Mouse (Mus musculus) intestine, embryonic 16.5 days (tissue): ENCODE measurements around the gene Setd7. TPM values are rescaled to one million over a fixed set of nuclear protein-coding genes. Genes with fewer than 3 reads are reported as not detected.

ENCODE experiments used
- ATAC-seq: fragments of 200-750 bp; cut with Nextera tagmentation; 2 replicates; pipeline ENCODE4 v1.8.0; 2017; ENCODE audit warnings: moderate TSS enrichment, moderate library complexity
- H3K27ac ChIP-seq: fragments of 300-500 bp; sonication (generic); 2 replicates; pipeline ENCODE4 v1.5.1; 2014; ENCODE audit warnings: mild to moderate bottlenecking, low read length
- H3K27me3 ChIP-seq: fragments of 300-500 bp; sonication (generic); replicated peaks from 2 replicates; pipeline ENCODE4 v1.6.1; 2014; ENCODE audit warnings: low read length, control low read depth, mixed read lengths; ENCODE audit not compliant: control insufficient read depth, insufficient read depth
- H3K36me3 ChIP-seq: fragments of 300-500 bp; sonication (generic); 2 replicates; pipeline ENCODE4 v1.6.1; 2014; ENCODE audit warnings: low read length, control low read depth; ENCODE audit not compliant: control insufficient read depth, insufficient read depth
- H3K4me1 ChIP-seq: fragments of 300-500 bp; sonication (generic); 2 replicates; pipeline ENCODE4 v1.6.1; 2014; ENCODE audit warnings: low read length, control low read depth, mixed read lengths; ENCODE audit not compliant: control insufficient read depth, insufficient read depth
- H3K4me2 ChIP-seq: fragments of 300-500 bp; sonication (generic); 2 replicates; pipeline ENCODE4 v1.6.1; 2014; ENCODE audit warnings: low read depth, low read length, control low read depth
- H3K4me3 ChIP-seq: fragments of 300-500 bp; sonication (generic); 2 replicates; pipeline ENCODE4 v1.5.1; 2014; ENCODE audit warnings: mild to moderate bottlenecking, low read length
- H3K9ac ChIP-seq: fragments of 300-500 bp; sonication (generic); 2 replicates; pipeline ENCODE4 v1.6.1; 2014; ENCODE audit warnings: low read depth, low read length
- H3K9me3 ChIP-seq: fragments of 300-500 bp; sonication (generic); 2 replicates; pipeline ENCODE4 v1.6.1; 2016; ENCODE audit warnings: low read length, control low read depth; ENCODE audit not compliant: control insufficient read depth
- WGBS: fragments of 180-500 bp; shearing (Covaris S2); extraction: QIAGEN DNeasy Blood & Tissue Kit; methylation state at CpG from one replicate; pipeline ENCODE4 v1.1.7; 2014; 5-methylcytosine and 5-hydroxymethylcytosine counted together
- polyA plus RNA-seq: library from polyadenylated mRNA; unstranded; fragments of >200 nt; fragmentation: Nextera tagmentation; extraction: Ambion mirVana; gene quantifications from 2 replicates; pipeline ENCODE4 v1.2.1, GENCODE M21; 2015

Gene Setd7
- polyA plus RNA-seq, 1 experiment from 2014 or later, result 1.8 TPM

- Histone ChIP-seq H3K9me3 (no peaks in the 10 kb centered on the region), H3K36me3 (peaks cover 28% of the 10 kb centered on the region), H3K27ac (no peak overlapping the region), H3K4me1 (peaks cover 8% of the 10 kb centered on the region), H3K27me3 (no peaks in the 10 kb centered on the region), H3K4me2 (no peak overlapping the region), H3K9ac (no peak overlapping the region), H3K4me3 (no peak overlapping the region)
- WGBS, result 95% methylated on average over 13 of the region's 13 CpGs
- no peak for ATAC-seq
Measured at GRCm38 (mm10) chr3:51526891-51527290, 33.8 kb downstream of the Setd7 start.

GRCm38 (mm10) chr3:51525186-51525785 is 35.4 kb downstream of the Setd7 start:
- Histone ChIP-seq H3K4me3 (no peak overlapping the region), H3K36me3 (peaks cover 28% of the 10 kb centered on the region), H3K27me3 (no peaks in the 10 kb centered on the region), H3K9ac (no peak overlapping the region), H3K4me2 (no peak overlapping the region), H3K4me1 (no peaks in the 10 kb centered on the region), H3K27ac (no peak overlapping the region), H3K9me3 (no peaks in the 10 kb centered on the region)
- no peak for ATAC-seq
- 87% methylated on average over 16 of the region's 16 CpGs for WGBS

- Histone ChIP-seq H3K27ac (no peak overlapping the region), H3K36me3 (peaks cover 18% of the 10 kb centered on the region), H3K9me3 (no peaks in the 10 kb centered on the region), H3K4me2 (no peak overlapping the region), H3K4me1 (peaks cover 12% of the 10 kb centered on the region; the same call in 1 of the 2 replicates), H3K4me3 (no peak overlapping the region), H3K27me3 (no peaks in the 10 kb centered on the region), H3K9ac (no peak overlapping the region)
- no peak for ATAC-seq
- 87% methylated on average over 14 of the region's 14 CpGs for WGBS
Measured at GRCm38 (mm10) chr3:51521262-51521661, 39.4 kb downstream of the Setd7 start.

- Histone ChIP-seq H3K36me3 (peaks cover 7% of the 10 kb centered on the region; the same call in 1 of the 2 replicates), H3K9me3 (no peaks in the 10 kb centered on the region), H3K4me2 (peak overlapping the region; percentile 23), H3K27me3 (no peaks in the 10 kb centered on the region), H3K27ac (peak overlapping the region; percentile 96), H3K9ac (peak overlapping the region; percentile 46; the same call in 1 of the 2 replicates), H3K4me3 (peak overlapping the region; percentile 25), H3K4me1 (peaks cover 12% of the 10 kb centered on the region; the same call in 1 of the 2 replicates)
- ATAC-seq, result peak; percentile 68
- WGBS, result 45% methylated on average over 8 of the region's 8 CpGs
Measured at GRCm38 (mm10) chr3:51518763-51519121, 41.9 kb downstream of the Setd7 start.

GRCm38 (mm10) chr3:51517878-51518762 is 42.6 kb downstream of the Setd7 start:
- Histone ChIP-seq H3K4me2 (peak overlapping the region; percentile 23), H3K36me3 (0 out of 2 replicates have a peak, but pooled peaks cover 1% of the 10 kb centered on the region), H3K4me1 (peaks cover 12% of the 10 kb centered on the region; the same call in 1 of the 2 replicates), H3K27me3 (no peaks in the 10 kb centered on the region), H3K9ac (peak overlapping the region; percentile 46; the same call in 1 of the 2 replicates), H3K4me3 (peak overlapping the region; percentile 25), H3K27ac (peak overlapping the region; percentile 96), H3K9me3 (no peaks in the 10 kb centered on the region)
- WGBS, result 60% methylated on average over 12 of the region's 12 CpGs
- ATAC-seq, result peak; percentile 85

DNA sequence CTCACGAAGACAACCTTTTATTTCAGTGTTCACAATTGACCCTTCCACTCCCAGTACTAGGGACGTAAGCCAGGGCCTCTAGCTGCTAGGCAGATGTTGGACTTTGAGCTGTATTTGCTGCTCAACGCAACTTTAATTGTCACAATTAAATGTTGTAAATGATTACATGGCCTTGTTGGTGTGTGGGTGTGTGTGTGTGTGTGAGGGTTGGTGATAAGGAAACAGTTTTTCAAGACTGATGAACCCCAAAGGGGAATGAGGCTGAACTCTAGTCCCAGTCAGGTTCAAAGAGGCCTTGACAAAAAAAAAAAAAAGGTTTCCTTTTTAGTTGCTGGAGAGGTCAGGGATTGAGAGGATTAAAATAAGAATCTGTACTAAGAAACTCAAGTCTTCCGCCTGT is 43.2 kb downstream of the Setd7 start:
- no peak overlapping the region for H3K4me2 ChIP-seq
- H3K36me3 ChIP-seq, result no peaks in the 10 kb centered on the region
- WGBS, result 57% methylated on average over 4 of the region's 4 CpGs
- H3K9ac ChIP-seq, result no peak overlapping the region
- no peaks in the 10 kb centered on the region for H3K27me3 ChIP-seq
- peak overlapping the region; percentile 96 for H3K27ac ChIP-seq
- ATAC-seq, result peak; percentile 81
- H3K4me1 ChIP-seq, result peaks cover 12% of the 10 kb centered on the region; the same call in 1 of the 2 replicates
- H3K4me3 ChIP-seq, result no peak overlapping the region
- no peaks in the 10 kb centered on the region for H3K9me3 ChIP-seq

DNA sequence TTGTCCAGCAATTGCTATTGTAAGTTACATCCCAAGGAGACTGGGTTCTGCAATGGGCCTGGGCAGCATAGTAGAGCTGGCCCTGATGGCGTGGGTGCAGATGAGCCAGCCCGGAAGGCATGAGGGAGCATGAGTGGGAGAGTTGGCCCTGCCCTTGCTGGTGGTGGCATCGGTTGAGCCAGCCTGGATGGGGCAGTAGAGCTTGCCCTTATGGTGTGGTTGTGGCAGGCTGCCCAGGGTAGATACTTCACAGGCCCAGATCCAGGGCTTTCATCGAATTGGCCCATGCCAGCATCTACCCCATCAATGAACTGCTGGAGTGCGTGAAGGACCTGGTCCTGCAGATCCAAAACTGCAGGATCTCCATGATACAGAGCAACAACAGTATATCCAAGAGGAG is 48.7 kb downstream of the Setd7 start:
- Histone ChIP-seq H3K4me2 (no peak overlapping the region), H3K27ac (no peak overlapping the region), H3K9me3 (no peaks in the 10 kb centered on the region), H3K36me3 (no peaks in the 10 kb centered on the region), H3K27me3 (no peaks in the 10 kb centered on the region), H3K4me1 (no peaks in the 10 kb centered on the region), H3K9ac (no peak overlapping the region), H3K4me3 (no peak overlapping the region)
- no peak for ATAC-seq
- WGBS, result 96% methylated on average over 5 of the region's 5 CpGs

GRCm38 (mm10) chr3:51510903-51511302 is 49.8 kb downstream of the Setd7 start:
- peak overlapping the region; percentile 45; the same call in 1 of the 2 replicates for H3K9ac ChIP-seq
- H3K27me3 ChIP-seq, result no peaks in the 10 kb centered on the region
- H3K9me3 ChIP-seq, result no peaks in the 10 kb centered on the region
- peak; percentile 69 for ATAC-seq
- H3K4me3 ChIP-seq, result peak overlapping the region; percentile 21
- H3K4me2 ChIP-seq, result peak overlapping the region; percentile 33; the same call in 1 of the 2 replicates
- H3K27ac ChIP-seq, result no peak overlapping the region
- H3K36me3 ChIP-seq, result no peaks in the 10 kb centered on the region
- 28% methylated on average over 8 of the region's 8 CpGs for WGBS
- no peaks in the 10 kb centered on the region for H3K4me1 ChIP-seq

DNA sequence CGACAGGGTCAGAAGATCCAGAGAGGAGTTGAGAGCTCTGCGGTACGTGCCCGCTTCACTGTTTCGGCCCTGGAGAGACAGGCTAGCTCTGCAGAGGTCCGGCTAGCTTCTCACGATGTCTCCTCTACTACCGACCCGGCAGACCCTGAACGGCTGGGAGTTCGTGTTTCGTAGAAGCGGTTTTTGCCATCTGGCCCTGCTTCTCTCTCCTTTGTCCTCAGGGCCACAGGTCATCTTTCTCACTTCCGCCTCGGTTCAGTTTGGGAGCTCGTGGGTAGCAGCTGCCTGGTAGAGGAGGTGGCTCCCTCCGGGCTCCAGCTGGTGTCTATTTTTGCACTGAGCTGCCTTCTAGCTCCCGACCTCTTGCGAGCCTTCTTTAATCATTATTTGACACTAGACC is 55.2 kb downstream of the Setd7 start:
- H3K4me3 ChIP-seq, result no peak overlapping the region
- H3K4me2 ChIP-seq, result no peak overlapping the region
- ATAC-seq, result no peak
- no peaks in the 10 kb centered on the region for H3K27me3 ChIP-seq
- 67% methylated on average over 19 of the region's 19 CpGs for WGBS
- H3K4me1 ChIP-seq, result no peaks in the 10 kb centered on the region
- no peak overlapping the region for H3K9ac ChIP-seq
- no peaks in the 10 kb centered on the region for H3K36me3 ChIP-seq
- H3K9me3 ChIP-seq, result no peaks in the 10 kb centered on the region
- no peak overlapping the region for H3K27ac ChIP-seq
